Mouse (Mus musculus): Measurements from ENCODE around the gene Zfr. TPM values are rescaled to one million over a fixed set of nuclear protein-coding genes. Genes with fewer than 3 reads are reported as not detected.
A peak's percentile ranks its signal among the peaks of the same experiment; 100 is the strongest.
"Not testable (repeated sequence)": the region's sequence is repeated elsewhere in the genome, so short reads cannot be mapped to it uniquely, and the experiment has no call there.

Gene Zfr
- polyA plus RNA-seq, 1 experiment from 2014 or later: 228 TPM

DNA sequence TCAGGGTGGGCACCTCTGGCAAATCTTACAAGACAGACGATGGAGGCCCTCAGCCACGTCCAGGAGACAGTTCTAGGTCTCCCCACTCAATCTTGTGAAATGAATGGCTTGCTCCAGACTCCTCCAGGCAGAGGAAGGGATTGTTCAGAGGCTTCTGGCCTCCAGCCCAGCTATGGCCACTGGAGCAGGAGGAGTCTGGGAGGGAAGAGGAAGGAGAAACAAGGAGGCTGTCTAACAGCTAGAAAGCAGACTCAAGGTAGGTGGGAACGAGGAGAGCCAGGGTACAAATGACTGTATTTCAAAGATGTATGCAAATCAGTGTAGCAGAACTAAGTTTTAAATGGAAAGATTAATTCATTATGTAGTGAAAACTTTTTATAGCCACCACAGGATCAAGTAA, 13.9 kb upstream of the Zfr start:
- Histone ChIP-seq H3K27me3 (ENCODE audit: control insufficient read depth, insufficient read depth, low read length) (no peaks in the 10 kb centered on the region), H3K4me1 (replicated peaks; ENCODE audit: control insufficient read depth, insufficient read depth, low read length) (no peaks in the 10 kb centered on the region), H3K9me3 (ENCODE audit: control insufficient read depth, low read length) (no peaks in the 10 kb centered on the region), H3K4me2 (replicated peaks) (no peak overlapping the region), H3K4me3 (replicated peaks; ENCODE audit: low read length) (no peak overlapping the region), H3K36me3 (replicated peaks; ENCODE audit: control insufficient read depth, insufficient read depth) (no peaks in the 10 kb centered on the region), H3K27ac (no peak overlapping the region), H3K9ac (no peak overlapping the region)
- ATAC-seq (ENCODE audit: low FRiP score) (no peak), DNase-seq (ENCODE audit: low spot score) (no peak)
- 65% methylated on average over 3 of the region's 3 CpGs for WGBS

DNA sequence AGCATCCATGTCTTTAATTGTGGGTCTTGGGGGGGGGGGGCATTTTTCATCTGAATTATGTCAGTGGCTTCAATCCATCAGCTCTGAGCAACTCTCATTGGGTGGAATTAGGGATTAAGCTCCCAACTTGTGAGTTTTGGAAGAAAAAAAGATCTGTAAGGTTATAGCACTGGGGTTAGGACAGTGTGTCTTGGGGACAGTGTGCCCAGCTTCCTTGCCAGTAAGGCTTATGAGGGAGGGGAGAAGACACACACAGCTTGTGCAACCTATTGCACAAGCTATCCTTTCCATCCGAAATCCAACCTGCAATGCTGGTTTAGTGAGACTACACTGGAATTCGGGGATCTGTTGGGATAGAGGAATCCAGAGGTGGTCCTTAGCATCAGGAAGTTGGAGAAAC, 12.8 kb upstream of the Zfr start:
- Histone ChIP-seq H3K27ac (no peak overlapping the region), H3K4me3 (replicated peaks; ENCODE audit: low read length) (no peak overlapping the region), H3K36me3 (replicated peaks; ENCODE audit: control insufficient read depth, insufficient read depth) (no peaks in the 10 kb centered on the region), H3K9ac (no peak overlapping the region), H3K4me1 (replicated peaks; ENCODE audit: control insufficient read depth, insufficient read depth, low read length) (no peaks in the 10 kb centered on the region), H3K4me2 (replicated peaks) (no peak overlapping the region), H3K9me3 (ENCODE audit: control insufficient read depth, low read length) (no peaks in the 10 kb centered on the region), H3K27me3 (ENCODE audit: control insufficient read depth, insufficient read depth, low read length) (no peaks in the 10 kb centered on the region)
- no peak for ATAC-seq (ENCODE audit: low FRiP score)
- WGBS: 87% methylated on average over 2 of the region's 2 CpGs
- no peak for DNase-seq (ENCODE audit: low spot score)

DNA sequence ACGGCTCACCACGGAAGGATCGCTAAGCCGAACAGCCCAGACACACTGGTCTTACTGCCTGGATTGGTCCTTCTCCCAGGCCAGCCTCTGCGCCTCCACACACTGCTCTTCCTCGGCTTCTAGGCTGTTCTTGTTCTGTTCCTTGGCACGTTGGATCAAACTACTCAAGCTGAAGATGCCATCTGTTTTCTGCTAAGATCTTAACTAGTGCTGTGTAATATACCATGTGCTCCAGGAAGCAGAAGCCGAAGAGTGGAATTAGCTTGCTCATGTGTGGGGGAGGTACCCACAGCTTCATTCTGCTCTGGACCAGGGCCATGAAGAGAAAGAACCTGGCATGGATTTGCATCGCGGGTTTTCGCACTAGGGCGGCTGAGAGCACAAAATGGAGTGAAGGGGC, 11.2 kb upstream of the Zfr start:
- ATAC-seq (ENCODE audit: low FRiP score): no peak

DNA sequence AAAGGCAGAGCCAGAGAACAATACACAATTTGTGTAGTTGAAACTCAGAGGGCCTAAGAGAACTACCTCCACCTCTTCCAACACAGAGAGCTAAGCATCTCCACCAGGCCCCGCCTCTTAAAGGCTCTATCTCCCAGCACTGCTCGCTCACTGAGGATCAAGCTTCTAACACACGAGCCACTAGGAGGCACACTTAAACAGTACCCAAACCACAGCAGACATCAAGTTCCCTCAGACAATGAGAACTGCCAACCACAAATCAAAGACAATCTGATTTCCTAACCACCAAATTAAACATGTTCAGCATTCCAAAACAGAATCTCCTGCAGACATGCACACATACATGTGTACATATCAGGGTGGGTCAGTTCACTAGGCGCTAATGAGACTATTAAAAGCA, 9.4 kb upstream of the Zfr start:
- H3K9me3 ChIP-seq (ENCODE audit: control insufficient read depth, low read length): no peaks in the 10 kb centered on the region
- 81% methylated on average over 4 of the region's 4 CpGs for WGBS

More for the DNA sequence above, 11.2 kb upstream of the Zfr start:
- no peak overlapping the region for H3K4me3 ChIP-seq (replicated peaks; ENCODE audit: low read length)
- no peak for DNase-seq (ENCODE audit: low spot score)
- no peak overlapping the region for H3K27ac ChIP-seq
- H3K27me3 ChIP-seq (ENCODE audit: control insufficient read depth, insufficient read depth, low read length): no peaks in the 10 kb centered on the region
- H3K9ac ChIP-seq: no peak overlapping the region
- H3K9me3 ChIP-seq (ENCODE audit: control insufficient read depth, low read length): no peaks in the 10 kb centered on the region
- H3K4me2 ChIP-seq (replicated peaks): no peak overlapping the region
- no peaks in the 10 kb centered on the region for H3K4me1 ChIP-seq (replicated peaks; ENCODE audit: control insufficient read depth, insufficient read depth, low read length)
- no peaks in the 10 kb centered on the region for H3K36me3 ChIP-seq (replicated peaks; ENCODE audit: control insufficient read depth, insufficient read depth)
- 90% methylated on average over 12 of the region's 12 CpGs for WGBS

DNA sequence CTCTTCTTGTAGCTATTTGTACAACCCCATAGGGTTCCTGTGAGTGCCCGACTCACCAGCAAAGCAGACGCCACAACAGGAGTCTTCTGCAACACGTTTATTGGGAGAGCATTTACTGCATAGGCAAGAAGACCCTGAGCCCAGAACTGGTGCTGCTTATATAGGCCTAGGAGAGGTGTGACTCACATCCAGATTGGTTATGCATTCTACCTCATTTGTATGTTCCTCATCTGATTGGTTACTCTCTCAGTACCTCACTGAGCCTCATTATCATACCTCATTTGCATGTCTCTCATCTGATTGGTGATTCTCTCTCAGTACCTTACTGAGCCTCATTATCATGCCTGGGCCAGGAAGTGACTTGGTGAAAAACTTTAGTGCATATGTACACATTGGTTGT, 8.7 kb upstream of the Zfr start:
- not testable (repeated sequence) for H3K4me2 ChIP-seq (replicated peaks); H3K36me3 ChIP-seq (replicated peaks; ENCODE audit: control insufficient read depth, insufficient read depth); H3K4me1 ChIP-seq (replicated peaks; ENCODE audit: control insufficient read depth, insufficient read depth, low read length); H3K9me3 ChIP-seq (ENCODE audit: control insufficient read depth, low read length); H3K4me3 ChIP-seq (replicated peaks; ENCODE audit: low read length); H3K27me3 ChIP-seq (ENCODE audit: control insufficient read depth, insufficient read depth, low read length); H3K27ac ChIP-seq; ATAC-seq (ENCODE audit: low FRiP score); DNase-seq (ENCODE audit: low spot score); H3K9ac ChIP-seq
- WGBS: 79% methylated on average over 3 of the region's 3 CpGs

More for the DNA sequence above, 9.4 kb upstream of the Zfr start:
- Histone ChIP-seq H3K9ac (no peak overlapping the region), H3K27ac (no peak overlapping the region), H3K4me1 (replicated peaks; ENCODE audit: control insufficient read depth, insufficient read depth, low read length) (no peaks in the 10 kb centered on the region), H3K27me3 (ENCODE audit: control insufficient read depth, insufficient read depth, low read length) (no peaks in the 10 kb centered on the region), H3K36me3 (replicated peaks; ENCODE audit: control insufficient read depth, insufficient read depth) (no peaks in the 10 kb centered on the region), H3K4me3 (replicated peaks; ENCODE audit: low read length) (no peak overlapping the region), H3K4me2 (replicated peaks) (no peak overlapping the region)
- ATAC-seq (ENCODE audit: low FRiP score) (no peak), DNase-seq (ENCODE audit: low spot score) (no peak)

DNA sequence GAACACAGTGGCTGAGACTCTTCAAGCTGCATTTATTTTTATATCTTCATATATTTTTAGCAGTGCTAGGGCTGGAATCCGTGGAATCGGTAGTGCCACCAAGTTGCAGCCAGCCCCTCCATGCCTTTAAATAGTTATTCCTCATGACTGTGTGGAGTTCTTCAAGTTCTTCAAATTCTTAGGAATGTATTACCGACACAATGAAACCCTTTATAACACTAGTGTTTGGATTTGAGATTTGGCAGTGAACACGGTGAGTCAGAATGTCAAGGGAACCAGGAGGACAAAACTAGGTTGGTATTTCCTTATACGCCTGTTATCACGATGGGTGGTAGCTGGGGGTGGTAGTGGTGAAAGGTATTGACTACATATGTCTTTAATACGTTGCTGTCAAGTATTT, 6.4 kb upstream of the Zfr start:
- Histone ChIP-seq H3K4me3 (replicated peaks; ENCODE audit: low read length) (no peak overlapping the region), H3K36me3 (replicated peaks; ENCODE audit: control insufficient read depth, insufficient read depth) (no peaks in the 10 kb centered on the region), H3K27me3 (ENCODE audit: control insufficient read depth, insufficient read depth, low read length) (no peaks in the 10 kb centered on the region), H3K9me3 (ENCODE audit: control insufficient read depth, low read length) (no peaks in the 10 kb centered on the region), H3K4me1 (replicated peaks; ENCODE audit: control insufficient read depth, insufficient read depth, low read length) (no peaks in the 10 kb centered on the region), H3K9ac (no peak overlapping the region), H3K4me2 (replicated peaks) (no peak overlapping the region), H3K27ac (no peak overlapping the region)
- no peak for ATAC-seq (ENCODE audit: low FRiP score)
- DNase-seq (ENCODE audit: low spot score): no peak
- 81% methylated on average over 7 of the region's 7 CpGs for WGBS

DNA sequence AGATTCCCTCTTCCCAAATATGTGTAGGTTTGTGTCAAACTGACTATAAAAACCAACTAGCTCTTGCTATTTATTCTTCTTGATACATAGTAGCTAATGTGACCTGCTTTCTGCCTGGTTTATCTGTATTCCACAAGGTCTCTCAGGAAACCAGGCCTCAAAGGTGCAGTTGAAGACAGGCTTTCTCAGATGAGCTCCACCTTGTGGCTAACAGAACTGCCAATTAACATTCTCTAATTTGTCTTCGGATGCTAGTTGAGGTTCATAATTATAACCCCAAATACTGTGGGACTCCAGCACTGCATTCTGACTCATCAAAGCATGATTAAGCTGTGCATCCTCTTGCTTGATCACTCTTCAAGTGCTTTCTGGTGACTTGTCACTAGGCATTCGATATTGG, 4.2 kb upstream of the Zfr start:
- Histone ChIP-seq H3K36me3 (replicated peaks; ENCODE audit: control insufficient read depth, insufficient read depth) (no peaks in the 10 kb centered on the region), H3K27ac (no peak overlapping the region), H3K9me3 (ENCODE audit: control insufficient read depth, low read length) (no peaks in the 10 kb centered on the region), H3K4me2 (replicated peaks) (no peak overlapping the region), H3K9ac (no peak overlapping the region), H3K4me3 (replicated peaks; ENCODE audit: low read length) (no peak overlapping the region), H3K4me1 (replicated peaks; ENCODE audit: control insufficient read depth, insufficient read depth, low read length) (no peaks in the 10 kb centered on the region), H3K27me3 (ENCODE audit: control insufficient read depth, insufficient read depth, low read length) (no peaks in the 10 kb centered on the region)
- DNase-seq (ENCODE audit: low spot score) (no peak), ATAC-seq (ENCODE audit: low FRiP score) (no peak)
- WGBS: 72% methylated on average over 2 of the region's 2 CpGs

DNA sequence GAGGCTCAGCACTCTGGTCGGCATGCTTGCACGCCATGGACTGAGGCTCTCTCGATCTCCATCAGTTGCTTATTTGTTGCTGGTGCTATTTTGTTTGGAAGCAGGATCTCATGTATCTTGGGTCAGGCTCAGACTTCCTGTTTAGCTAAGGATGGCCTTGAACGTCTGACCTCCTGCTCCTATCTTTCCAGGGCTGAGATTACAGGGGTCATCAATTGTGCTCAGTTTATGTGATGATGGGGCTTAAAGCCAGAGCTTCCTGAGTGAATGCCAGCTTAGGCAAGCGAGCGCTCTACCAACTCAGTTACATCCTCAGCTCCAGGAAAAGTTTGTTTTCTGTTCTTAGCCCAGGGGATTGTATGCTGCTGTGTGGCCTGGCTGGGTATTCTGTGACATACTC, 3.1 kb upstream of the Zfr start:
- Histone ChIP-seq H3K4me1 (replicated peaks; ENCODE audit: control insufficient read depth, insufficient read depth, low read length) (no peaks in the 10 kb centered on the region; the same call in 1 of the 2 replicates), H3K4me3 (replicated peaks; ENCODE audit: low read length) (no peak overlapping the region), H3K36me3 (replicated peaks; ENCODE audit: control insufficient read depth, insufficient read depth) (no peaks in the 10 kb centered on the region), H3K27me3 (ENCODE audit: control insufficient read depth, insufficient read depth, low read length) (no peaks in the 10 kb centered on the region), H3K4me2 (replicated peaks) (no peak overlapping the region), H3K9ac (no peak overlapping the region), H3K9me3 (ENCODE audit: control insufficient read depth, low read length) (no peaks in the 10 kb centered on the region), H3K27ac (no peak overlapping the region)
- WGBS: 70% methylated on average over 6 of the region's 6 CpGs
- DNase-seq (ENCODE audit: low spot score) (no peak), ATAC-seq (ENCODE audit: low FRiP score) (no peak)

DNA sequence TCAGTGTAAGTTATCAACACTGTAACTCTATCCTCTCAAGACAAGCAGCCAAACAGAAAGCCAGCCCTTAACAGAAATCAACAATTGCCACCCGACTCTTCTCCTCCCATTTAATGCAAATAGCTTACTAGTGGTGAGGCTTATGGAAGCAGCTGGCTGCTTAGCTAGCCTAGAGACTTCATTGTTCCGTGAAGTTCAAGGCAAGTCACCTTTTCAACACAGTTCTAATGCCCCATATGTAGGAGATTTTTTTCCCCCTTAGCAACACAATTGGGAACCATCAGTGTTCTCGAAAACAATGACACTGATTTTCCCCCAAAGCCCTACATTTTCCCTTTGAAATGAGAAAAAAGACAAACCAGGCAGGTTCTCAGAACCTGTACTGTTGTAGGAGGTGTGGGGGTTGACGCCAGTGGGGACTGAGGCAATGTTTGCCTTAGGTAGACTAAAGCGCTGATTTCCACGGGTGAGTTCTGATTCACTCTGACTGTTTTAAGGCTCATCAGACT, 1.9 kb upstream of the Zfr start:
- no peaks in the 10 kb centered on the region for H3K9me3 ChIP-seq (ENCODE audit: control insufficient read depth, low read length)
- no peaks in the 10 kb centered on the region for H3K27me3 ChIP-seq (ENCODE audit: control insufficient read depth, insufficient read depth, low read length)
- no peak overlapping the region for H3K9ac ChIP-seq
- no peak overlapping the region for H3K27ac ChIP-seq
- WGBS: 20% methylated on average over 6 of the region's 6 CpGs
- H3K4me1 ChIP-seq (replicated peaks; ENCODE audit: control insufficient read depth, insufficient read depth, low read length): peaks cover 7% of the 10 kb centered on the region; the same call in 1 of the 2 replicates
- H3K36me3 ChIP-seq (replicated peaks; ENCODE audit: control insufficient read depth, insufficient read depth): no peaks in the 10 kb centered on the region
- no peak for ATAC-seq (ENCODE audit: low FRiP score)
- H3K4me2 ChIP-seq (replicated peaks): no peak overlapping the region
- H3K4me3 ChIP-seq (replicated peaks; ENCODE audit: low read length): no peak overlapping the region
- DNase-seq (ENCODE audit: low spot score): no peak

DNA sequence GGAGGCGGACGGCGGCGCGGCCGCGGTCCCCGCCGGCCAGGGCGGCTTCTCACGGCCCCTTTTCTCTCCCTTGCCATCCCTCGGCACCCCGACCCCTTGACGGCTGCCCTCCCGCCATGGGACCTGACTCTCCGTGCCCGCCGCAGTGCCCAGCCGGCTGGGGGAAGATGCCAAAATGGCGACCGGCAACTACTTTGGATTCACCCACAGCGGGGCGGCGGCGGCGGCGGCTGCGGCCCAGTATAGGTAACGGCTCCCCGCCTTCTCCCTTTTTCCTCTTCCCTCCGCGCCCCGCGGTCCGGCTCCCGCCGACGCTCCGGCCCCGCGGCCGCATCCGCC, 431 bp downstream of the Zfr start:
- Histone ChIP-seq H3K9me3 (ENCODE audit: control insufficient read depth, low read length) (no peaks in the 10 kb centered on the region), H3K4me2 (replicated peaks) (peak overlapping the region; percentile 80), H3K27me3 (ENCODE audit: control insufficient read depth, insufficient read depth, low read length) (no peaks in the 10 kb centered on the region), H3K9ac (peak overlapping the region; percentile 98), H3K27ac (peak overlapping the region; percentile 91), H3K36me3 (replicated peaks; ENCODE audit: control insufficient read depth, insufficient read depth) (no peaks in the 10 kb centered on the region), H3K4me3 (replicated peaks; ENCODE audit: low read length) (peak overlapping the region; percentile 95), H3K4me1 (replicated peaks; ENCODE audit: control insufficient read depth, insufficient read depth, low read length) (peaks cover 15% of the 10 kb centered on the region)
- no peak; the same call in 1 of the 2 replicates for ATAC-seq (ENCODE audit: low FRiP score)
- WGBS: 0% methylated on average over 16 of the region's 43 CpGs
- no peak for DNase-seq (ENCODE audit: low spot score)

Data from hindbrain, embryonic 14.5 days (tissue).